Mouse (Mus musculus) CH12.LX (cell line): ENCODE measurements around the gene Ccdc158. TPM values are rescaled to one million over a fixed set of nuclear protein-coding genes. Genes with fewer than 3 reads are reported as not detected.

ENCODE experiments used
- DNase-seq: peaks from one replicate; pipeline ENCODE4 v3.0.0-alpha.2; 2013; ENCODE audit errors: extremely low read depth
- H3K27ac ChIP-seq: 2 replicates; pipeline ENCODE4 v1.5.1; 2012; ENCODE audit warnings: low read depth, mild to moderate bottlenecking, control low read depth, moderate library complexity; ENCODE audit not compliant: insufficient read depth
- H3K27me3 ChIP-seq: replicated peaks from 2 replicates; pipeline ENCODE3; 2012; ENCODE audit warnings: inconsistent platforms
- H3K36me3 ChIP-seq, 2 experiments: replicated peaks in 1 of 2; 2 replicates each; pipeline versions ENCODE3 to v1.6.1; 2012; ENCODE audit warnings: inconsistent platforms in 1 of 2, low read length in 1 of 2, mild to moderate bottlenecking in 1 of 2, mixed read lengths in 1 of 2, moderate library complexity in 1 of 2; ENCODE audit not compliant: control insufficient read depth in 1 of 2, insufficient read depth in 1 of 2
- H3K4me1 ChIP-seq, 2 experiments: 2 replicates each; pipeline ENCODE4 v1.6.1; 2012; ENCODE audit warnings: inconsistent platforms in 1 of 2, moderate library complexity in 1 of 2; ENCODE audit not compliant: insufficient read depth in 2 of 2, control insufficient read depth in 1 of 2
- H3K4me2 ChIP-seq: 2 replicates; pipeline ENCODE4 v1.6.1; 2012; ENCODE audit warnings: low read depth, mild to moderate bottlenecking, control low read depth; ENCODE audit not compliant: poor library complexity, insufficient read depth, severe bottlenecking
- H3K4me3 ChIP-seq, 3 experiments: fragments of 150-350 bp in 1 of 3; sonication (generic) in 1 of 3; replicated peaks in 1 of 3; 2 replicates each; pipeline versions ENCODE3 to v1.5.1; 2011 to 2012; ENCODE audit warnings: low read depth in 2 of 3, low read length in 2 of 3, mild to moderate bottlenecking in 2 of 3, moderate library complexity in 2 of 3, control low read depth in 1 of 3, improper control_type of control experiment in 1 of 3, inconsistent platforms in 1 of 3, mixed read lengths in 1 of 3; ENCODE audit not compliant: poor library complexity in 1 of 3
- H3K79me2 ChIP-seq: replicated peaks from 2 replicates; pipeline ENCODE4 v1.6.1; 2012; ENCODE audit warnings: mild to moderate bottlenecking, moderate library complexity; ENCODE audit not compliant: control insufficient read depth, poor library complexity, insufficient read depth, severe bottlenecking; ENCODE audit errors: extremely low read depth
- H3K9ac ChIP-seq: 2 replicates; pipeline ENCODE4 v1.6.1; 2012; ENCODE audit warnings: low read depth, mild to moderate bottlenecking, control low read depth, moderate library complexity; ENCODE audit not compliant: insufficient read depth
- H3K9me3 ChIP-seq: replicated peaks from 2 replicates; pipeline ENCODE3; 2012; ENCODE audit warnings: low read length, inconsistent platforms, mixed read lengths
- BHLHE40 ChIP-seq: IDR thresholded peaks from 2 replicates; pipeline ENCODE4 v1.6.1; 2011; ENCODE audit warnings: mild to moderate bottlenecking, low read depth, low read length, improper control_type of control experiment
- CHD1 ChIP-seq: IDR thresholded peaks from 2 replicates; pipeline ENCODE4 v1.6.1; 2012; ENCODE audit warnings: low read depth, low read length, improper control_type of control experiment, inconsistent platforms
- CTCF ChIP-seq, 2 experiments: IDR thresholded peaks in 1 of 2; conservative IDR thresholded peaks in 1 of 2; 2 replicates each; pipeline ENCODE4 v1.5.1; 2011 to 2012; ENCODE audit warnings: low read depth in 2 of 2, low read length in 2 of 2, improper control_type of control experiment in 1 of 2, inconsistent platforms in 1 of 2, mild to moderate bottlenecking in 1 of 2, moderate library complexity in 1 of 2
- E2F4 ChIP-seq: IDR thresholded peaks from 2 replicates; pipeline ENCODE4 v1.6.1; 2011; ENCODE audit warnings: low read depth, low read length, improper control_type of control experiment; ENCODE audit not compliant: insufficient replicate concordance
- EP300 ChIP-seq: IDR thresholded peaks from 2 replicates; pipeline ENCODE4 v1.6.1; 2011; ENCODE audit warnings: low read length, improper control_type of control experiment
- ETS1 ChIP-seq: conservative IDR thresholded peaks from 2 replicates; pipeline ENCODE4 v1.6.1; 2012; ENCODE audit warnings: low read depth, mild to moderate bottlenecking, inconsistent platforms, low read length, improper control_type of control experiment, moderate library complexity
- GABPA ChIP-seq: IDR thresholded peaks from 2 replicates; pipeline ENCODE4 v1.6.1; 2012; ENCODE audit warnings: low read depth, low read length, improper control_type of control experiment, inconsistent platforms; ENCODE audit not compliant: insufficient replicate concordance
- HCFC1 ChIP-seq: IDR thresholded peaks from 2 replicates; pipeline ENCODE4 v1.6.1; 2012; ENCODE audit warnings: low read depth, mild to moderate bottlenecking, inconsistent platforms, low read length, improper control_type of control experiment
- JUND ChIP-seq: conservative IDR thresholded peaks from 2 replicates; pipeline ENCODE4 v1.6.1; 2011; ENCODE audit warnings: low read depth, low read length, improper control_type of control experiment
- MAX ChIP-seq: IDR thresholded peaks from 2 replicates; pipeline ENCODE4 v1.6.1; 2011; ENCODE audit warnings: low read length, improper control_type of control experiment
- MAZ ChIP-seq: IDR thresholded peaks from 2 replicates; pipeline ENCODE4 v1.6.1; 2012; ENCODE audit warnings: low read depth, mild to moderate bottlenecking, inconsistent platforms, low read length, improper control_type of control experiment, moderate library complexity
- MEF2A ChIP-seq: IDR thresholded peaks from 2 replicates; pipeline ENCODE4 v1.6.1; 2014; ENCODE audit warnings: low read depth, mild to moderate bottlenecking, inconsistent platforms, low read length, improper control_type of control experiment, borderline replicate concordance
- MXI1 ChIP-seq: IDR thresholded peaks from 2 replicates; pipeline ENCODE4 v1.6.1; 2011; ENCODE audit warnings: mild to moderate bottlenecking, low read depth, low read length, improper control_type of control experiment
- MYC ChIP-seq: IDR thresholded peaks from 2 replicates; pipeline ENCODE4 v1.6.1; 2011; ENCODE audit warnings: low read depth, mild to moderate bottlenecking, improper control_type of control experiment, low read length
- NELFE ChIP-seq: IDR thresholded peaks from 2 replicates; pipeline ENCODE4 v1.6.1; 2011; ENCODE audit warnings: low read depth, low read length, improper control_type of control experiment
- NRF1 ChIP-seq: IDR thresholded peaks from 2 replicates; pipeline ENCODE4 v1.6.1; 2014; ENCODE audit warnings: low read depth, mild to moderate bottlenecking, inconsistent platforms, low read length, improper control_type of control experiment, moderate library complexity
- PAX5 ChIP-seq: IDR thresholded peaks from 2 replicates; pipeline ENCODE4 v1.6.1; 2012; ENCODE audit warnings: low read length, inconsistent platforms, mixed read lengths
- POLR2A ChIP-seq: IDR thresholded peaks from 2 replicates; pipeline ENCODE4 v1.6.1; 2011; ENCODE audit warnings: low read depth, mild to moderate bottlenecking, improper control_type of control experiment, low read length
- SMC3 ChIP-seq: IDR thresholded peaks from 2 replicates; pipeline ENCODE4 v1.6.1; 2011; ENCODE audit warnings: low read depth, low read length, improper control_type of control experiment
- UBTF ChIP-seq: IDR thresholded peaks from 2 replicates; pipeline ENCODE4 v1.6.1; 2012; ENCODE audit warnings: low read depth, mild to moderate bottlenecking, inconsistent platforms, low read length, improper control_type of control experiment, moderate library complexity
- USF1 ChIP-seq: IDR thresholded peaks from 2 replicates; pipeline ENCODE4 v1.6.1; 2014; ENCODE audit warnings: low read depth, mild to moderate bottlenecking, inconsistent platforms, low read length, improper control_type of control experiment
- ZKSCAN1 ChIP-seq: IDR thresholded peaks from 2 replicates; pipeline ENCODE4 v1.6.1; 2012; ENCODE audit warnings: low read depth, inconsistent platforms, low read length, improper control_type of control experiment, borderline replicate concordance
- ZMIZ1 ChIP-seq: IDR thresholded peaks from 2 replicates; pipeline ENCODE4 v1.6.1; 2012; ENCODE audit warnings: low read depth, mild to moderate bottlenecking, inconsistent platforms, low read length, improper control_type of control experiment
- ZNF384 ChIP-seq: IDR thresholded peaks from 2 replicates; pipeline ENCODE4 v1.6.1; 2012; ENCODE audit warnings: low read depth, low read length, improper control_type of control experiment, inconsistent platforms
- dilution Hi-C: fragments of 300-500 bp; cut with MboI; formaldehyde crosslinking; loops from 2 replicates; pipeline ENCODE4 v1.14.3; 2020; ENCODE audit warnings: low sequenced_read_pairs; ENCODE audit not compliant: extremely low pct_unique_long_range_greater_than_20kb, extremely low pct_ligation_motif_present
- in situ Hi-C: fragments of 300-500 bp; cut with MboI; formaldehyde crosslinking; loops from 3 replicates; pipeline ENCODE4 v1.14.3; 2019; ENCODE audit warnings: low sequenced_read_pairs, low pct_ligation_motif_present, low pct_unique_long_range_greater_than_20kb, mixed read lengths
- polyA plus RNA-seq: library from polyadenylated mRNA; unstranded; fragments of >175 nt; gene quantifications from 2 replicates; pipeline ENCODE4 v1.2.1, GENCODE M21; 2012; ENCODE audit warnings: low read depth; ENCODE audit not compliant: insufficient read length
- total RNA-seq, 2 experiments: library from RNA; depleted of rRNA; stranded (reverse); fragments of 300-350 nt in 1 of 2; fragments of >200 nt in 1 of 2; gene quantifications; 2 replicates each; pipeline ENCODE4 v1.2.3; 2012 to 2014

Gene Ccdc158
- total and polyA plus RNA-seq, 3 experiments: not detected

DNA sequence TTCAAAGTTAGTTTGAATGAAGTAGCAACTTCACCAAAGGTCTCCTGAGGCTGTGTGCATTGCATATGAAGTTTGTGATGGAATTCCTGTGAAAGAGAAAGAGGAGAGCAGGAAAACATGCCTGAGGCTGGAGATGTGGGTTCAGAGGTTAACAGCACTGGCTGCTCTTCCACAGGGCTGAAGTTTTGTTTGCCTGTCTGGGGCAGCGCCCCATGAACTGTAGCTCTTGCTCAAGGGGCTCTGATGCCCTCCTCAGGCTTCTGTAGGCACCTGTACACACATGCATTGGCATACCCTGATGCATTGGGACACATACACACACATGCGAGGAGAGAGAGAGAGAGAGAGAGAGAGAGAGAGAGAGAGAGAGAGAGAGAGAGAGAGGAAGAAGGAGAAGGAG is 40.8 kb upstream of the Ccdc158 start:
- TF ChIP-seq JUND (no peak), MYC (no peak), NELFE (no peak), CTCF (conservative IDR thresholded peaks at IDR 0.05 in 1 of 2, IDR thresholded peaks at IDR 0.05 in 1 of 2; ENCODE audit: low read depth in 2 of 2, low read length in 2 of 2) (no peak), MAZ (no peak), ZNF384 (no peak), BHLHE40 (no peak), ZMIZ1 (no peak)
- H3K9me3 ChIP-seq: no peaks in the 10 kb centered on the region
- H3K4me3 ChIP-seq: no peak overlapping the region
- in situ Hi-C loops: no loop called here
- H3K36me3 ChIP-seq: no peaks in the 10 kb centered on the region
- no peaks in the 10 kb centered on the region for H3K27me3 ChIP-seq
- no peak overlapping the region for H3K4me2 ChIP-seq
- H3K27ac ChIP-seq: no peak overlapping the region
- no peak for DNase-seq
- H3K9ac ChIP-seq: no peak overlapping the region
- dilution Hi-C loops: no loop called here
- no peaks in the 10 kb centered on the region for H3K4me1 ChIP-seq
- H3K79me2 ChIP-seq: no peaks in the 10 kb centered on the region

DNA sequence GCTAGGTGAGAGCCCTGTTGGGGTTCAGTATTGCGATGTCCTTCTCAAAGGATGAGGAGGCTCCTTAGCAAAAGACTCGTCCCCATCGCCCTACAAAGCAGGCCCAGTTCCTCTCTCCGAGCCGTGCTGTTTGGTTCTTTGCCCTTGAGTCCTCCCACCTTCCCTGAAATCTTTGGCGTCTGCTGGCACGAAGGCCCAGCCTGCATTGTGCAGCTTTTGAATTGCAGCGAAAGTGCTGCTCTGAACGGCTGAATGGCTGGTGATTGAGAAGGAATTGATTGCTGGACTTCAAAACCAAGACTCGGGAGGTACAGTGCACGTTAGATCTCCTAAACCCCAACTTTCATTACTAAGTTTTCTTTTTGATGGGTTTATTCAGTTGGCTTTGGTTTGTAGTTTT is 40.2 kb upstream of the Ccdc158 start:
- dilution Hi-C loops (no loop called here), in situ Hi-C loops (no loop called here)
- no peaks in the 10 kb centered on the region for H3K27me3 ChIP-seq

DNA sequence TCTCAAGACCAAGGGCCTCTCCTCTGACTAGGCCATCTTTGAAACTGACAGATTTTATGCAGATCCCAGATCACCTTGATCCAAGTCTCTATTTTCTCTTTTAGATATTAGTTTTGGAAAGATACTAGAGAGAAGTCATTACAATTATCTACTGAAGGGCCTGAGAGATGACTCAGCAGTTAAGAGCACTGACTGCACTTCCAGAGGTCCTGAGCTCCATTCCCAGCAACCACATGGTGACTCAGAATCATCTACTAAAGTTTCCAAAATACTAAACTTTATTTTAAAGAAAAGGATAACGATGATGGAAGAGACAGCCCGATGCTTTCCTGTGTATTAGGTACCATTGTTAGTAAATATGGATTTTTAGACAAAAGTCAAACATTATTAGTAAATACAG is 39.8 kb upstream of the Ccdc158 start:
- H3K4me3 ChIP-seq: no peak overlapping the region
- no peaks in the 10 kb centered on the region for H3K79me2 ChIP-seq
- H3K27ac ChIP-seq: no peak overlapping the region
- dilution Hi-C loops: no loop called here
- H3K27me3 ChIP-seq: no peaks in the 10 kb centered on the region
- DNase-seq: no peak
- TF ChIP-seq GABPA (no peak), NELFE (no peak), UBTF (no peak), MYC (no peak), E2F4 (no peak), PAX5 (no peak), ETS1 (no peak)
- H3K9ac ChIP-seq: no peak overlapping the region
- in situ Hi-C loops: no loop called here
- no peaks in the 10 kb centered on the region for H3K4me1 ChIP-seq
- H3K4me2 ChIP-seq: no peak overlapping the region
- H3K36me3 ChIP-seq: no peaks in the 10 kb centered on the region
- no peaks in the 10 kb centered on the region for H3K9me3 ChIP-seq

More for the DNA sequence above, 40.2 kb upstream of the Ccdc158 start:
- TF ChIP-seq POLR2A (no peak), SMC3 (no peak), EP300 (no peak), CHD1 (no peak), USF1 (no peak), HCFC1 (no peak), MAX (no peak), BHLHE40 (no peak), NRF1 (no peak), MEF2A (no peak), MXI1 (no peak), MAZ (no peak), ZKSCAN1 (no peak)
- Histone ChIP-seq H3K4me2 (no peak overlapping the region), H3K9ac (no peak overlapping the region), H3K4me1 (no peaks in the 10 kb centered on the region), H3K79me2 (no peaks in the 10 kb centered on the region), H3K36me3 (no peaks in the 10 kb centered on the region), H3K27ac (no peak overlapping the region), H3K9me3 (no peaks in the 10 kb centered on the region), H3K4me3 (no peak overlapping the region)
- no peak for DNase-seq
